Mouse (Mus musculus) central nervous system, embryonic 18 days (tissue): ENCODE results near the gene Kcnk16. TPM values are rescaled to one million over a fixed set of nuclear protein-coding genes. Genes with fewer than 3 reads are reported as not detected.

ENCODE experiments used
- polyA plus RNA-seq: library from polyadenylated mRNA; depleted of rRNA; stranded (reverse); fragments of >200 nt; gene quantifications from 2 replicates; pipeline ENCODE4 v1.2.3, GENCODE M21; 2012; rRNA removed

Kcnk16 gene
- polyA plus RNA-seq, result not detected in 2 replicates

DNA sequence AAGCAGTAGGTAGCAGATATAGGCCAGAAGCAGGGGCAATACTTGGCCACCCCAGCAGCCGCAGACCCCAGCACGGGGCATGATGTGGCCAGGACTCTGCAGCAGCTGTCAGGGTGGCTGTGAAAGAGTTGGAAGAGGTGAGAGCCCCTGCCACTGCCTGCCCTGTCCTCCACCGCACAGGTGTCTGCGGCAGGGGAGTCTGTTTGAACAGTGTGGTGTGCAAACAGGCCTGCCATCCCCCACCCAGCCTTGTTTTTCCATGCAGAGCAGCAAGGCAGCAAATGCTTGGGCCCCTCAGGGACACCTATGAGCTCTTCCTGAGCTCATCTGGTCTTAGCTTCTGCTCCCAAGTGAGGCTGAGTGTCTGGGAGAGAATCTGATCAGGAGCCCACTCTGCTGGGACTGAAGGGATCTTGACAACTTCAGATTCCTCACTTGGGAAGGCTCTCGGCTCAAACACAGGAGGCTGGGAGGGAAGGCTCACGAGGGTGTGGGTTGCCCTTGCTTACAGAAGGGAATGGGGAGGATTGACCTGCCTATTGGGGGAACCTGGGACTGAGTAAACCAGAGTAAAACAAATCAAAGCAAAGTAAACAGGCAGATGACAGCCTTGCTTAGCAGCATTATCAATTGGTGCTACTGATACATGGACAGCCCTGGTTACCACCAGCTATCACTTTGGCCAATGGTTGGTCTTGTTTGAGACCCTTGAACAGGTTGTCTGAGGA, at the start of gene Kcnk16:
TSS of gene Kcnk16 (minus strand) at position 118 of the 728 bp plus-strand sequence.

DNA sequence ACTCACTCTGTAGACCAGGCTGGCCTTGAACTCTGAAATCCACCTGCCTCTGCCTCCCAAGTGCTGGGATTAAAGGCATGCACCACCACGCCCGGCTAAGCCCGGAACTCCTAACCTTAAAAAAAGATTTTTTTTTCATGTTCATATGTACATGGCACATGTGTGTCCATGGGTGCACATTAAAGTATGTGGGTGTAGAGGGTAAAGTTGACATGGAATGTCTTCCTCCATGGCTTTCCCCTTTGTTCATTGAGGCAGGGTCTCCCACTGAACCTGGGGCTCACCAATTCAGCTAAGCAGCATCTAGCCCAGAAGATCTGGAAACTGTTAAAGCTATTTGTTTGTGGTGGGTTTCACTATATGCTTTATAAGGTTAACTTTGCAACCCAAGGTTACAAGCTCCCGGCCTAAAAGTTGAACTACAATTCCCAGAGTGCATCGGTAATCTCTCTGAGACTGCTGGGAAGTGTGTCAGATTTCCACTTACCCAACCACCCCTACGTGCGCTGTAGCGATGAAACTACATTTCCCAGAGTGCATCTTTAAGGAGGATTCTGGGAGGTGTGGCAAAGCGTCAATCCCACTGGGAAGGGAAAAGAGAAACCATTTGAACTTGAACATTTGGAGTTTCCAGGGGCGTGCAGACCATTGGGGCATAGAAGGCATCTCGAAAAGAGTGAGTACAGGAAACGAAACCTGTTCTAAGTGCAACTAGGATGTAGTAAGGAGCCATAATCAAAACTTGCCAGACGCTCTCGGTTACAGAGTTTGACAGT, 25.3 kb upstream of the Kcnk16 start, which contains the start of gene Nudt13:
TSS of gene Nudt13 (plus strand) at position 581 of the 776 bp plus-strand sequence.

Other genes starting within 250 kb of the Kcnk16 start
- 10.1 and 10.5 TPM in 2 replicates for gene Saysd1, start 130.7 kb downstream of the Kcnk16 start, polyA plus RNA-seq
- 0.78 and 1.3 TPM in 2 replicates for gene Kcnk5, start 87.4 kb downstream of the Kcnk16 start, polyA plus RNA-seq
- gene Nudt13, start 25.5 kb upstream of the Kcnk16 start, polyA plus RNA-seq, result 21.6 and 25.3 TPM in 2 replicates
- gene Ecd, start 78.9 kb upstream of the Kcnk16 start, polyA plus RNA-seq, result 34.0 and 35.8 TPM in 2 replicates
- gene Fam149b, start 79.0 kb upstream of the Kcnk16 start, polyA plus RNA-seq, result 53.0 and 54.0 TPM in 2 replicates
- 96.5 and 99.4 TPM in 2 replicates for gene Dnajc9, start 119.7 kb upstream of the Kcnk16 start, polyA plus RNA-seq
- gene Mrps16, start 124.4 kb upstream of the Kcnk16 start, polyA plus RNA-seq, result 40.9 and 49.2 TPM in 2 replicates
- 1.0 and 1.7 TPM in 2 replicates for gene Cfap70, start 183.0 kb upstream of the Kcnk16 start, polyA plus RNA-seq
- 36.4 and 39.5 TPM in 2 replicates for gene Anxa7, start 210.9 kb upstream of the Kcnk16 start, polyA plus RNA-seq
- 1.1 and 1.2 TPM in 2 replicates for gene Mss51, start 227.7 kb upstream of the Kcnk16 start, polyA plus RNA-seq